Mouse (Mus musculus) CD4-positive, CD25-positive, alpha-beta regulatory T cell, adult 2 months (primary cell): ENCODE data around the gene Urah.
A peak's percentile ranks its signal among the peaks of the same experiment; 100 is the strongest.

Source experiments
- DNase-seq: peaks from one replicate; pipeline ENCODE4 v3.0.0-alpha.2; 2012; ENCODE audit warnings: low read depth, low spot score

Gene Urah

DNA sequence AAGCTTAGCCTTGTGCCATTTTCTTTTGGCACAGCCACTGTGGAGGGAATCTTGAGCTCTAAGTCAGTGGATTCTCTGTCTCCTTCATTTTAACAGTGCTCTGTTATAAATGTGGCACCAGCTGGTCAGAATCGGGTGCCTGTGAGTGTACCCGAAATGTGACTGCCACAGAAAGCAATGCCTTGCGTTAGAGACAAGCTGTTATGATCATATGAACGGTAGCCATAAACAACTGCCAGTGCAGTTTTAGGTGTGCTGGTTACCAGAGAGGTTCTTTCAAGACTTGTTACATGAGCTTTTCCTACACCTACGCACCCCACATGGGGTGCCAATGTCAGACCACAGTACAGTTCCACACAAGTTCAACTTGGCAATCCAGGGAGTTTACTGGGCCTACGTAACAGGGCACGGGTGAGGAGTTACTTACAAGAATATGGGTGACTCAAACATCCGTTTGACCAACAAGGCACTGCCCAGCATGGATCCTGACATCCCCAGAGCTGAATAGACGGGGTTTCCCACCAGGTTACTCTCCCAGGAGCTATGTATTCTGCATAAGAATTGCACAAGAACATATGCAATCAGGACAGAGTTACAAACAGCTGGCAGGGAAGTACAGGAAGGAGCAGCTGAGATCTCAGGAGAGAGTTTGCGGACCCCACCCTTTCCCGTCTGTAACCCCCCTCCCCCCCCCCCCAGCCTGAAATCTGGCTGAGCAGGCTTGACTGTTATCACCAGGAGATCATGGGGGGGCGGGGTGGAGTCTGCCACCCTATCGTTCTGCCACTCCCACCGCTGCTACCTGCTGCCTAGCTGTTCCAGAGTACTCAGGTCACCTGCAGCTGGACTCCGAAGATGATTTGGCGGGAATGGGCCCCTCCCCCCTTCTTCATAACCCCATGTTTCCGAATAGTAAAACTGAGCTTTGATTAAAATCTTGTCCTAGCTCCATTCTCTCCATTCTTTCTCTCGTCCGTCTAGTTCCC lies 6.2 kb downstream of the Urah start:
- no peak for DNase-seq

DNA sequence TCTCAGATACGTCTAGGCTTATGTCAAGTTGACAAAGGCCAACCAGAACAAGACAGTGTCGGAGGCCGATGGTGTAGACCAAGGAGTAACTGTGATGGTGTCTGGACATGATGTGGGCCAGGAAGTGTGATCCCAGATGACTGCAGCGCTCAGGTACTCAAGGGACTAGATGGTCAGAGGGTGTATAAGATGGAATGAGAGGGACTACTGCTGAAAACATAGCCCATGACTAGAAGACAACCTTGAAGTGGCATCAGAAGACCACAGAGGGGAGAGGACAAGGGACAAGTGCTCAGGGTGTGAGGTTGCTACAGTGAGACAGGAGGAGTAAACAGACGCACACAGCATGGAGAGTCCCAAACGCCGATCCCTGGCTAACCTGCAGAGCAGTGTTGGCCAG lies 9.0 kb downstream of the Urah start:
- no peak for DNase-seq

DNA sequence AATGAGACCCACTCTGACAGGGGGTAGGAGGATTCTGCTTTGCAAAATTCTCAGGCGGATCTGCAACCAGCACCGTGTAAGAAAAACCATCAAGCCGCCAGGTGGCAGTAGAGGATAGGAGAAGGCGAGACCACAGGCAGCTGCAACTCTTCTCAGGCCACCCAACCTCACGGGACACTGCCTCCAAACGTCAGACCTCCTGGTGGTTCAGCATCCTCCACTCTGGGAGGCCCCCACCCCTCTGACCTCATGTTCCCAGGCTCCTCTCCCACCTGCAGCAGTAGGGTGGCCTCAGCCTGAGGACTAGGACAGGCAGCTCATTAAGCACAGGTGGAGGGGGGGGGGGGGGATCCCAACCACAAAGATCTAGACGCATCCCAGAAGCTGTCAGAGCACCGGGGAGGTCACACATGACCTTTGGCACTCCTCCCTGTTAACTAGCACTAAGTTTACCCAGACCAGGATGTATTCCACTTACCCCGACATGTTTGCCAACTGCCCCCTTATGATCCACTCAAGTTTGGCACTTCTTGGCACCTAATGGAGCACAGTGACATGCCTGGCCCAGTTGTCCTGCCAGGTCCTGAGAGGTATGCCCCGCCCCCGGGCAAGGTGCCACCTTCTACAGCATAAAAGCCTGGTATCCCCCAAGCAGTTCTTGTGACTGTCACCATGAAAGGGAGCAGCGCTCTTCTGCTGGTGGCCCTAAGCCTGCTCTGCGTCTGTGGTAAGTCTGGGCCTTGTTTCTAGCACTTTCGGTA lies 10.3 kb downstream of the Urah start, which contains the start of gene Scgb1c1:
TSS of gene Scgb1c1 (plus strand) at position 643 of the 761 bp plus-strand sequence.
- peak; percentile 92 for DNase-seq

- DNase-seq: no peak
Measured at GRCm38 (mm10) chr7:140845683-140846082, 10.9 kb downstream of the Urah start.

GRCm38 (mm10) chr7:140846676-140847075 lies 11.9 kb downstream of the Urah start:
- no peak for DNase-seq

DNA sequence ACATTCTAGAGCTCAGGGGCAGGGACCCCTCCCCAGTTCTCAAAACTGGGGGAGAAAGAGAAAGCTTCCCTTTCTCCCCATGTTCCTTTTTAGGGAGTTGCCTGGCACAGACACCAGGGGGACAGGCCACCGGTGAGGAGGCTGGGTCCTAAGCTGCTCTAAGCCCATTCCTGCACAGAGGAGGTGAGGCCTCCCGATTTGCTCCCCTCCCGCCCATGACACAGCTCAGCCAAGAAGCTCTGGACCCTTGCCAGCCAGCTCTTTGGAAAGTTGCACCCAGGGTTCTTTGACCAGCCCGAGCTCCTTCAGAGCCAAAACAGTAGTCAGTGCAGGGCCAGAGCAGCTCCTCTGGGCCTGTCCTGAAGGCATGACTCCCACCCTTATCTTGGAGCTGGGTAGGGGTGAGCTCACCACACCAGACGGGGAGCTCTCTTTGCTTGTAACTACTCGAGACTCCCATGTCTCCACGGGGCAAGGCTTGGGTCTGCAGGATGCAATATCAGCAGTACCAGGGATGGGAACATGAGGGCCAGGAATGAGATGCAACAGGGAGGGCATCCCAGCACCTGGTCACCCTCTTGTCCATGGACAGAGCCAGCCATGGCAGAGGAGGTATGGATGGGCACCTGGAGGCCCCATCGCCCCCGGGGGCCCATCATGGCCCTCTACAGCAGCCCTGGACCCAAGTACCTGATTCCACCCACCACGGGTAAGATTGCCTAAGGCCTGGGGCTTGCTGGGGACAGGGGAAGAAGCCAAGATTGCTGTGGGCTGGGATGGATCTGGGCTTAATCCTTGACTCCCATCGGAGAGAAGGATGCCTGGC lies 13.2 kb downstream of the Urah start, which contains the start of gene Odf3:
TSS of gene Odf3 (plus strand) at position 51 of the 826 bp plus-strand sequence.
- no peak for DNase-seq

- DNase-seq: no peak
Measured at GRCm38 (mm10) chr7:140848591-140848990, 13.8 kb downstream of the Urah start.

GRCm38 (mm10) chr7:140851916-140852315 lies 17.1 kb downstream of the Urah start:
- no peak for DNase-seq

- no peak for DNase-seq
Measured at GRCm38 (mm10) chr7:140853386-140853785, 18.6 kb downstream of the Urah start.

- DNase-seq: no peak
Measured at GRCm38 (mm10) chr7:140854483-140854882, 19.7 kb downstream of the Urah start.

GRCm38 (mm10) chr7:140855181-140855580 lies 20.4 kb downstream of the Urah start:
- DNase-seq: no peak

DNA sequence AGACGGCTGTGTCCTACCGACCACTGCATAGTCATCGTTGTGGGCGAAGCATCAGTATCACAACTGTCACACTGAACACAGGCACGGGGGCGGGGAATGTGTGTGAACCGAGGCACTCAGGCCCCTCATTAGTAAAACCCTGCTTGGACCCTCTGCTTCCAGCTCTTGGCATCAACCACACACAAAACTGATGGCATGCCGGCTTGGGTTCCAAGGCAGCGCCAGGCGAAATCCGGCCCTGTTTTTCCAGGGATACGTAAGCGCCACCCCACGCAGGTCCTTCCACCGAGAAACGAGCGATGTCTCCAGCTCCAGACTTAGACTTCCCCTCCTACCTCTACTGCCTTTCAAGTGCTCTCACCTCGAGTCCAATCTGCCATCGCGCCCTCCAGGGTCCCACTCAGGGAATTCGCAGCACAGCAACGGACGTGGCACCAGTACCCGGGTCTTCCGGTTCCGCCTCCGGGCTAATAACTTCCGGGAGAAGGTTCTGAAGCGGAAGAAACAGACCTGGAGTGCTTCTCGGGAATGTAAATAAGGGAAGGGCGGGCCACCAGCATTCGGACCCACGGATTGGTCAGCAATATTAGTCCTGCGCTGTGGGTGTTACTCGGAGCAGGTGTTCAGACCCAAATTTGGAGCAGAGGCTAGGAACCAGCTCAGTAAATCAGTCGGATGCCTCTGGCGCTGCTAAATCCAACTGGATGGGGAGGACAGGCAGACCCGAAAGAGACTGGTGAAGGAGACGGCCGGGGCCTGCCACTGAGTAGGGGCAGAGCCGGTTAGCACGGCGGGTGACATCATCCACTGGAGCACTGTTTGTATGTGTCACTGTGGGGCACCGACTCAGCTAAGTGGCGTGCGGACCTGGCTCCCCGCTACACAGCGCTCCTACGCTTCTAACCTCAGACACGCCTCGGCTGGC lies 21.3 kb downstream of the Urah start, which contains the start of gene Gm45785:
TSS of gene Gm45785 (minus strand) at position 472 of the 925 bp plus-strand sequence.
- peak; percentile 81 for DNase-seq

- peak; percentile 85 for DNase-seq
Measured at GRCm38 (mm10) chr7:140856785-140857549, 22.1 kb downstream of the Urah start, which contains the start of gene Ric8a. Ric8a (plus strand) TSS chr7:140856957.

DNA sequence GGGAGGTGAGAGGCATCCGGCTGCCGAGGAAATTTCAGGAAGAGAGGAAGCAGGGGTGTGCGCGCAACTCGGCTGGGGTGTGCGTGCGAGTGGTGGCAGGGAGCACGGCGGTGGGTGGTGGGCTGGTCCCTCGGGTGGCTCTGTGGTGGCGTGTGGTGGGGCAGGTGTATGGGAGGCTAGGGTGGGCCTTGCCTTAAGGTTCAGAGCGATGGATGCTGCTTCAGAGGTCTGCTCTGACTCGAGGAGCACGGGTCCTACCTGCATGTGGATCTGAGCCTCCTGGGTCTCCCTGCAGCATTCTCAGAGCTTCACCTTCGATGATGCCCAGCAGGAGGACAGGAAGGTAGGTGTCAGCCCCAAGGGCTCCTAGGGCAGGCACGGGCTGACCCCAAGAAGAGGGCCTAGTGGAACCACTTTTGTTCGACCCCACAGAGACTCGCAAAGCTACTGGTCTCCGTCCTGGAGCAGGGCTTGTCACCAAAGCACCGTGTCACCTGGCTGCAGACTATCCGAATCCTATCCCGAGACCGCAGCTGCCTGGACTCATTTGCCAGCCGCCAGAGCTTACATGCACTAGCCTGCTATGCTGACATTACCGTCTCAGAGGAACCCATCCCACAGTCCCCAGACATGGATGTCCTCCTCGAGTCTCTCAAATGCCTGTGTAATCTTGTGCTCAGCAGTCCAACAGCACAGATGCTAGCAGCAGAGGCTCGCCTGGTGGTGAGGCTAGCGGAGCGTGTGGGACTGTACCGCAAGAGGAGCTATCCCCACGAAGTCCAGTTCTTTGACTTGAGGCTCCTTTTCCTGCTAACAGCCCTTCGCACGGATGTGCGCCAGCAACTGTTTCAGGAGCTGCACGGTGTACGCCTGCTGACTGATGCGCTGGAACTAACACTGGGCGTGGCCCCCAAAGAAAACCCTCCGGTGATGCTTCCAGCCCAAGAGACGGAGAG lies 23.0 kb downstream of the Urah start, which contains the start of gene Bet1l:
TSS of gene Bet1l (minus strand) at position 28 of the 956 bp plus-strand sequence.
- no peak for DNase-seq

- no peak for DNase-seq
Measured at GRCm38 (mm10) chr7:140858746-140859145, 23.9 kb downstream of the Urah start.

GRCm38 (mm10) chr7:140859997-140860396 lies 25.2 kb downstream of the Urah start:
- no peak for DNase-seq

GRCm38 (mm10) chr7:140860728-140861127 lies 25.9 kb downstream of the Urah start:
- no peak for DNase-seq

DNA sequence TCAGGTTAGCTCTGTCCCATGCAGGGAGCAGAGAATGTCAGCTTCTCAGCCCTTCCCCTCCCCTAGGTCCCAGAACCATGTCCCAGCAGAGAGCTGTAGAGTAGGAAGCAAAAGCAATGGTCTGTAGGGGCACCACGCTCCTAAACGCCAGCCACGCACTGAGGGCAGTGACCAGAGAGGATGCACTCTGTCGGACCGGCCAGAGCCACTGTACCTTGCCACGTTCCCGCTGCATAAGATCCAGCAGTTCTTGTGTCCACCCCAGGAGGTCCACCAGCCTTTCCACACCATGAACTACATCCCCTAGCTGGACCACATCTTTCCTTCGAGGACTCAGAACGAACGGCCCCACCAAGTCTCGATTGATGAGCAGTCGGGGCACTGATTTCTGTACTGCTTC lies 29.9 kb downstream of the Urah start:
- DNase-seq: no peak
